Mouse (Mus musculus) megakaryocyte, embryonic 14.5 days (primary cell): ENCODE results near the gene Gm10135. TPM values are rescaled to one million over a fixed set of nuclear protein-coding genes. Genes with fewer than 3 reads are reported as not detected.
"Not testable (repeated sequence)": the region's sequence is repeated elsewhere in the genome, so short reads cannot be mapped to it uniquely, and the experiment has no call there.

Experiments used
- H3K27me3 ChIP-seq: replicated peaks from 2 replicates; pipeline ENCODE3; 2012; ENCODE audit warnings: inconsistent platforms
- H3K36me3 ChIP-seq: replicated peaks from 2 replicates; pipeline ENCODE3; 2012; ENCODE audit warnings: low read length, inconsistent platforms, mixed read lengths
- H3K4me1 ChIP-seq: 2 replicates; pipeline ENCODE4 v1.6.1; 2012; ENCODE audit warnings: inconsistent platforms
- H3K4me3 ChIP-seq: replicated peaks from 2 replicates; pipeline ENCODE3; 2012; ENCODE audit warnings: moderate library complexity, mild to moderate bottlenecking, inconsistent platforms
- H3K9me3 ChIP-seq: 2 replicates; pipeline ENCODE4 v1.6.1; 2012; ENCODE audit warnings: inconsistent platforms
- FLI1 ChIP-seq: IDR thresholded peaks from 2 replicates; pipeline ENCODE4 v1.6.1; 2012; ENCODE audit warnings: low read length, inconsistent platforms, mixed read lengths
- GATA1 ChIP-seq: IDR thresholded peaks from 3 replicates; pipeline ENCODE4 v1.6.1; 2012; ENCODE audit warnings: mixed read lengths, low read length, inconsistent platforms, borderline replicate concordance
- polyA plus RNA-seq: library from polyadenylated mRNA; stranded (reverse); fragments of >175 nt; gene quantifications from 2 replicates; pipeline ENCODE4 v1.2.3, GENCODE M21; 2012; ENCODE audit warnings: low replicate concordance; ENCODE audit not compliant: insufficient read depth

Gm10135 gene
- not detected in 2 replicates for polyA plus RNA-seq

- H3K4me1 ChIP-seq = peaks cover 32% of the 10 kb centered on the region
- peaks cover 100% of the 10 kb centered on the region for H3K36me3 ChIP-seq
- no peak within 1 kb of the TSS for H3K4me3 ChIP-seq
- no peaks in the 10 kb centered on the region for H3K27me3 ChIP-seq
- TF ChIP-seq FLI1 (no peak), GATA1 (no peak)
- H3K9me3 ChIP-seq = no peaks in the 10 kb centered on the region
These were observed at the start of gene Gm10135 for GRCm38 (mm10) chr5:72974602-72975001. Gene Gm10135, minus strand, starts transcription at chr5:72974702.

DNA sequence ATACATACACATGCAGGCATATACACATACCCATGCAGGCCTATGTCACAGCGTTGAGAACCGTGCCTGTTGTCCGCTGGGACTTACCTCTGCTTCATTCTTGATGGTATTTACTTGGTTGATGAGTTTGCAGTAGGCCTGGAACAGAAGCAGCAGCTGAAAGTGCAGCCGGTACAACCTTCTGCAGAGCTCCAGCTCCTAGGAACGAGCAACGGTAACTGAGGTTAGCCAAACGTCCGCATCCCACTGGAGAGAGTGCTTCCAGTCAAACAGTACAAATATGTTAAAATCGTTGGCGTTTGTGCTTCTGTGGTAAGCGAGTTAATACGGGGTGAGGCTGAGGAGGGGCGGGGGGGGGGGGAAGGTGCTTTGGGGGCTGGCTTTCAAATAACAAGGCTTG is 49.3 kb upstream of the Gm10135 start:
- peaks cover 72% of the 10 kb centered on the region for H3K36me3 ChIP-seq

GRCm38 (mm10) chr5:73014745-73015144 is 40.2 kb upstream of the Gm10135 start:
- H3K4me1 ChIP-seq = peaks cover 18% of the 10 kb centered on the region
- no peaks in the 10 kb centered on the region for H3K9me3 ChIP-seq
- no peak overlapping the region for H3K4me3 ChIP-seq
- peaks cover 22% of the 10 kb centered on the region for H3K27me3 ChIP-seq
- H3K36me3 ChIP-seq = no peaks in the 10 kb centered on the region
- no peak for TF ChIP-seq GATA1
- no peak for TF ChIP-seq FLI1

More for the DNA sequence above, 49.3 kb upstream of the Gm10135 start:
- no peaks in the 10 kb centered on the region for H3K27me3 ChIP-seq
- no peaks in the 10 kb centered on the region for H3K9me3 ChIP-seq
- H3K4me1 ChIP-seq = no peaks in the 10 kb centered on the region
- no peak for TF ChIP-seq GATA1
- TF ChIP-seq FLI1 = no peak
- no peak overlapping the region for H3K4me3 ChIP-seq

DNA sequence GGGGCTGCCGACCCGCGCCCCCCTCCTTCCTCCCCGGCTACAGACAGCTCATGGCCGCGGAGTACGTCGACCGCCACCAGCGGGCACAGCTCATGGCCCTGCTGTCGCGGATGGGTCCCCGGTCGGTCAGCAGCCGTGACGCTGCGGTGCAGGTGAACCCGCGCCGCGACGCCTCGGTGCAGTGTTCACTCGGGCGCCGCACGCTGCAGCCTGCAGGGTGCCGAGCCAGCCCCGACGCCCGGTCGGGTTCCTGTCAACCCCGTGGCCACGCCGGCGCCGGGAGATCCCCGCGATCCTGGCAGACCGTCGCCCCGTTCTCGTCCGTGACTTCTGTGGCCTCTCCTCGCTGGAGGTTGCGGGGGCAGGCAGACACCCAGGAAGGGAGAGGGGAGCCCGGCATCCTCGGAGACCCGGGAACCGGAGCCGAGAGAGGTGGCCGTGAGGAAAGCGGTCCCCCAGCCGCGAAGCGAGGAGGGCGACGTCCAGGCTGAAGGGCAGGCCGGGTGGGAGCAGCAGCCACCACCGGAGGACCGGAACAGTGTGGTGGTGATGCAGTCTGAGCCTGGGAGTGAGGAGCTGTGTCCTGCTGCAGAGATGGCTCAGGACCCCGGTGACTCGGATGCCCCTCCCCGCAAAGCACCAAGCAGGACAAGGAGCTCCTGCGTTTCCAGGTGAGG is 39.2 kb upstream of the Gm10135 start:
- not testable (repeated sequence) for H3K9me3 ChIP-seq, H3K36me3 ChIP-seq
- peaks cover 22% of the 10 kb centered on the region for H3K27me3 ChIP-seq
- H3K4me1 ChIP-seq = peaks cover 18% of the 10 kb centered on the region
- H3K4me3 ChIP-seq = peak overlapping the region; percentile 89

DNA sequence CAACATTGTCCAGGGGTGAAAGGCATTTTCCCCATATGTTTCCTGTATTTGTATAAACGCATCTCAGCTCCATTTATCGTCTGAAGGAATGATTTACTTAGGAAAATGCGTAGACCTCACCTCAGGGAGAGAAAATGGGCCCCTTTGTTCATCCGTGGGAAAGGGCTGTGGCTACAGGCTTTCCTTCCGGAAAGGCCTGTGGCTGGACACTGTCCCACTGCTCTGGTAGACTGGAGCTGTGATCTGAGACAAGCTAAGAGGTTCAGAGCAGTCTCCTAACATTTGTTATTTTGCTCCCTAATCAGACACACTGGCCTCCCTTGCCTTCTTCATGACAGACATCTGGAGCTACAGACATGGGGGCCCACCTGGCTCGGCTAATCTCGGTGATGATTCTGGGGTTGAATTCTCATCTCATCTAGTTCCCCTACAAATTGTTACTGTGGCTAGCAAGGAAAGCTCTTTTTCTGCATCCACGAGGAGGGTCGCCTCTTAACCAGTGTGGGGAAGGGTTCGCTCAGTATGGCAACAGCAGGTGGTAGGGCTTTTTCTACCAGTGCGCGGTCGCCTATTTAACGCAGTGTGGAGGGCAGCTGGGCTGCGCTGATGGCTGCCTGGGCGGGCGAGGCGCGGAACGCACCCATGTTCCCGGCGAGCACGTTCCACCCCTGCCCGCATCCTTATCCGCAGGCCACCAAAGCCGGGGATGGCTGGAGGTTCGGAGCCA is 38.5 kb upstream of the Gm10135 start:
- H3K4me3 ChIP-seq = peak overlapping the region; percentile 74
- peaks cover 23% of the 10 kb centered on the region for H3K4me1 ChIP-seq
- not testable (repeated sequence) for H3K36me3 ChIP-seq, H3K9me3 ChIP-seq
- H3K27me3 ChIP-seq = peaks cover 26% of the 10 kb centered on the region

DNA sequence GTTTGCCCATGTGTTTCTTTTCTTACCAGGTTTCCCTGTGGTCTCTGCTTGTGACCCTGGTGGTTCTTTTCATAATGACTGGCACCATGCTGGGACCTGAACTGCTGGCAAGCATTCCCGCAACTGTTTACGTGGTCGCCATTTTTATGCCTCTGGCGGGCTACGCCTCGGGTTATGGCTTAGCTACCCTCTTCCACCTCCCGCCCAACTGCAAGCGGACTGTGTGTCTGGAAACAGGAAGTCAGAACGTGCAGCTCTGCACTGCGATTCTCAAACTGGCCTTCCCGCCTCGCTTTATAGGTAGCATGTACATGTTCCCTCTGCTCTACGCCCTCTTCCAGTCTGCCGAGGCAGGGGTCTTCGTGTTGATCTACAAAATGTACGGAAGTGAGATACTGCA is 37.3 kb upstream of the Gm10135 start:
- not testable (repeated sequence) for H3K9me3 ChIP-seq, H3K4me3 ChIP-seq, H3K36me3 ChIP-seq
- Histone ChIP-seq H3K27me3 (peaks cover 32% of the 10 kb centered on the region), H3K4me1 (peaks cover 32% of the 10 kb centered on the region)

- not testable (repeated sequence) for H3K9me3 ChIP-seq, H3K4me3 ChIP-seq, H3K36me3 ChIP-seq
- peaks cover 35% of the 10 kb centered on the region for H3K27me3 ChIP-seq
- H3K4me1 ChIP-seq = peaks cover 22% of the 10 kb centered on the region
These were observed 33.7 kb upstream of the Gm10135 start for GRCm38 (mm10) chr5:73008230-73008629.

DNA sequence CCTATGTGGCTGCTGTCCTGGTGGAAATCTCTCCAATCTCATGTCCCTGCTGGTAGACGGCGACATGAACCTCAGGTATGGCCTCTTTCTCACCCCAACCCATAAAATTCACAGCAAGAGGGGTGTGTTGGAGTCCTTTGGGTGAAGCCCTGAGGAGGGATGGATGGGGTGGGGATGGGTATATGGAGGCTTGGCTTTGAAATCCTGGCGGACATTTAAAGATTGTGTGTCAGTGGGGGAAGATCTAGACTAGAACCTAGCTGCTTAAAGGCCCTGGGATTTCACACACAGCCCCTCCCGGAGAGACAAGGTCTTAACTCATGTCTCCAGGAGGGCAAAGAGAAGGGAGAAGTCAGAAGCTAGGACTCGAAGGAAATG is 33.1 kb upstream of the Gm10135 start:
- TF ChIP-seq FLI1 (no peak), GATA1 (no peak)
- Histone ChIP-seq H3K36me3 (no peaks in the 10 kb centered on the region), H3K4me3 (no peak overlapping the region), H3K27me3 (peaks cover 32% of the 10 kb centered on the region), H3K4me1 (peaks cover 17% of the 10 kb centered on the region), H3K9me3 (no peaks in the 10 kb centered on the region)

DNA sequence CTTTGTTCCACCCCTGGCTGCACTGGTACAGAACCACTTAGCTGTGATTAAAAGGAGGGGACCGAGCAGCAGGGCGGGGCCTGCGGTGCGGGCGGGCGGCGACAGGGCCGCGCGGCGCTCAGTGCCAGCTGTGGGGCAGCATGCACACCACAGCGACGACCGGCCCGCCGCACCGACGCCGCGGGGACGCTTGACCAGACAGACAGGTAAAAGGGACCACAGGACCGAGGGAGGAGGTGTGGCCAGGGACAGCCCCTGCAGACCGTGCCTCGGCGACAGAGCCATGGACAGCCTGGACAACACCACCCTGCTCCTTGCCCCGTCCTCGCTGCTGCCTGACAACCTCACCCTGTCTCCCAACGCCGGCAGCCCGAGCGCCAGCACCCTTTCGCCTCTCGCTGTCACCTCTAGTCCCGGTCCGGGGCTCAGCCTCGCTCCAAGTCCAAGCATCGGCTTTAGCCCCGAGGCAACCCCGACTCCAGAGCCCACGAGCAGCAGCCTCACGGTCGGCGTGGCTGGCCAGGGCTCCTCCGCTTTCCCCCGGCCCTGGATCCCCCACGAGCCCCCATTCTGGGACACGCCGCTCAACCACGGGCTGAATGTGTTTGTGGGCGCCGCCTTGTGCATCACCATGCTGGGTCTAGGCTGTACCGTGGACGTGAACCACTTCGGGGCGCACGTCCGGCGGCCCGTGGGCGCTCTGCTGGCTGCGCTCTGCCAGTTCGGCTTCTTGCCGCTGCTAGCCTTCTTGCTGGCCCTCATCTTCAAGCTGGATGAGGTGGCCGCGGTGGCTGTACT is 32.5 kb upstream of the Gm10135 start, which contains the start of gene Slc10a4:
Gene Slc10a4 (plus strand): TSS at position 100 of the 798 bp plus-strand sequence.
- Histone ChIP-seq H3K4me3 (peak within 1 kb of the TSS; percentile 89), H3K27me3 (peaks cover 31% of the 10 kb centered on the region), H3K9me3 (no peaks in the 10 kb centered on the region), H3K36me3 (no peaks in the 10 kb centered on the region), H3K4me1 (peaks cover 17% of the 10 kb centered on the region)
- TF ChIP-seq GATA1 (no peak), FLI1 (no peak)

DNA sequence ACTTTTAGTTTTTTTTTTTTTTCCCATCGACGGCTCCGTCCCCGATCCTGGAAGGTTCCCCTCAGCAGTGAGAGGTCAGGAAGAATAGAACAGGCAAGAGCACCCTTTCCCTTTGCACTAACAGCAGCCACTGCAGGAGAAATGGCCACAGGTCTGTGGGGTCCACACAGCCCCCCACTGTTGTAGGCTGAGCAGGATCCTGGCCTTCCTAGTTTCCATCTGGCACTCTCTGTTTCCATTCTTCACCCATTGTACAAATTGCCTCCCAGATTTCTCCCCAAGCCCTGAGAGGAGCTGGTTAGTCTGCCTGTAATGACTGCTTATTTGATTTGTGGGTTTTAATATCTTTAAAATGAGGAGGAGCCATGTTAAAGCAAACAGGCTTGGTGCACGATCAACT is 29.5 kb upstream of the Gm10135 start:
- Histone ChIP-seq H3K36me3 (no peaks in the 10 kb centered on the region), H3K9me3 (0 out of 2 replicates have a peak, but pooled peaks cover under 1% of the 10 kb centered on the region), H3K27me3 (peaks cover 33% of the 10 kb centered on the region), H3K4me1 (peaks cover 17% of the 10 kb centered on the region), H3K4me3 (no peak overlapping the region)
- TF ChIP-seq FLI1 = no peak
- no peak for TF ChIP-seq GATA1

DNA sequence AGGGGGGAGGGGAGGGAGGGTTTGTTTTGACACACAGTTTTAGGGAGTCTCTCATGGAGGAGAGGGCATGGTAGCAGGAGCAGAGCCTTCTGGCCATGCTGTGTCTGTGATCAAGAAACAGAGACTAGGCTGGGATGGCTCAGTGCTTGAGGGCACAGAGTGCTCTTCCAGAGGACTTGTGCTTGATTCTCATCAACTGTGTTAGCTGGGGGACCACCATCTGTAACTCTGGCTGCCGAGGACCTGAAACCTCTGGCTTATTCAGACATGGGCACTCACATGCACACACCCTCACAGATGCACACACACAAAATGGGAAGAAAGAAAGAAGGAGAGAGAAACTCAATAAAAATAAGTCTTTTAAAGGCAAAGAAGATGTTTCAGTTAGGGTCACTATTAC is 24.0 kb upstream of the Gm10135 start:
- H3K4me1 ChIP-seq = not testable (repeated sequence)

More for the DNA sequence above, 24.0 kb upstream of the Gm10135 start:
- H3K4me3 ChIP-seq, H3K9me3 ChIP-seq, H3K36me3 ChIP-seq: not testable (repeated sequence)
- H3K27me3 ChIP-seq = peaks cover 13% of the 10 kb centered on the region
